ENCODE assay signal across 9 mouse cellular contexts in the genomic region with DNA sequence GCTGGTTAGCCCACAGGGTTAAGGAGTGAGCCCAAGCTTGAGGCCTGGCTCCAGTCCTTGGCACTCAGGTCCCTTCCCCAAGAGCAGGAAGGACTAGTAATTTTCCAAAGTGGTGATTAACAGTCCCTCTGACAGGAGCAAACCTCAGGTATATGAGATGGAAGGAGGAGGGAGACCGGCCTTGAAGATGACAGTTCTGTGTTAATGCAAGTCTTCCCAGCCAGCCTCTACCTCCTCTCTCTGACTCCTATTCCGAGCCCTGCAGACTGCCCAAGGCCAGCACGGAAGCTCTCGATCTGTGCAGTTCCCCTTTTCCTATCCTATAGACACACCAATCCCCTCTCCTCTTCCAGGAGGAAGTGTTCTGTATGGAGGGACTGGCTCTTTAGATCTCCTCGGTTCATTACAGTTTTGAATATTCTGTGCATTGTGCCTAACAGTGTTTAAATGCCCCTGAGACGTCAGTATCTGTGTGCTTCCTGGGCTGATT.
DNase-seq lines count a peak whose midpoint lies in the region; ATAC-seq lines count a peak whose summit lies in the region.
"Had no signal": no experiment of that assay in that cellular context is flagged by ENCODE, and none has a peak within 500 bp of the region (broad histone marks: within the 10 kb centered on the region; RNA-seq: fewer than 3 reads in every experiment).

No protein-coding gene starts in this region.

- H3K4me2 ChIP-seq in lung, embryonic 15.5 days: no peak overlapping the region
- H3K4me2 ChIP-seq in embryonic facial prominence, embryonic 14.5 days (ENCODE audit: low read depth, low read length): no peak overlapping the region
- H3K4me2 ChIP-seq in heart, embryonic 16.5 days (ENCODE audit: low read depth, low read length): peak overlapping the region; percentile 13; the same call in 1 of the 2 replicates
- H3K4me2 ChIP-seq in midbrain, embryonic 12.5 days (replicated peaks): no peak overlapping the region

- no peak overlapping the region for H3K4me3 ChIP-seq in lung, embryonic 15.5 days
- H3K4me3 ChIP-seq in embryonic facial prominence, embryonic 14.5 days (ENCODE audit: low read depth, low read length): no peak overlapping the region
- no peak overlapping the region for H3K4me3 ChIP-seq in heart, embryonic 16.5 days (ENCODE audit: low read length)
- no peak overlapping the region for H3K4me3 ChIP-seq in midbrain, embryonic 12.5 days

- DNase-seq in lung, postnatal 14 days: no peak
- no peak for DNase-seq in embryonic facial prominence, embryonic 14.5 days (ENCODE audit: low spot score)
- no peak for DNase-seq in embryo, embryonic 10.5 days (ENCODE audit: low spot score)
- no peak for DNase-seq in layer of hippocampus, postnatal 25 days (ENCODE audit: extremely low spot score in 1 of 2, low spot score in 1 of 2)
- DNase-seq: right cerebral cortex, adult 18-20 months; thymus, postnatal 14 days had no signal

- H3K9ac ChIP-seq in lung, embryonic 15.5 days: no peak overlapping the region
- no peak overlapping the region for H3K9ac ChIP-seq in embryonic facial prominence, embryonic 14.5 days (ENCODE audit: low read depth, low read length)
- no peak overlapping the region for H3K9ac ChIP-seq in heart, embryonic 16.5 days (ENCODE audit: low read length)
- H3K9ac ChIP-seq in midbrain, embryonic 12.5 days (replicated peaks): no peak overlapping the region

- 65% methylated on average over 6 of the region's 6 CpGs for WGBS in lung, embryonic 15.5 days
- 58% methylated on average over 6 of the region's 6 CpGs for WGBS in embryonic facial prominence, embryonic 14.5 days
- WGBS in heart, embryonic 16.5 days: 63% methylated on average over 6 of the region's 6 CpGs
- 83% methylated on average over 6 of the region's 6 CpGs for WGBS in midbrain, embryonic 12.5 days

- no peaks in the 10 kb centered on the region for H3K9me3 ChIP-seq in lung, embryonic 15.5 days
- no peaks in the 10 kb centered on the region for H3K9me3 ChIP-seq in embryonic facial prominence, embryonic 14.5 days (ENCODE audit: control insufficient read depth, low read length)
- no peaks in the 10 kb centered on the region for H3K9me3 ChIP-seq in heart, embryonic 16.5 days (replicated peaks; ENCODE audit: control insufficient read depth, low read length)
- H3K9me3 ChIP-seq in midbrain, embryonic 12.5 days: no peaks in the 10 kb centered on the region

- no peaks in the 10 kb centered on the region for H3K36me3 ChIP-seq in lung, embryonic 15.5 days
- H3K36me3 ChIP-seq in embryonic facial prominence, embryonic 14.5 days (ENCODE audit: control insufficient read depth, insufficient read depth, low read length): no peaks in the 10 kb centered on the region
- no peaks in the 10 kb centered on the region for H3K36me3 ChIP-seq in heart, embryonic 16.5 days (ENCODE audit: control insufficient read depth, insufficient read depth)
- H3K36me3 ChIP-seq in midbrain, embryonic 12.5 days: no peaks in the 10 kb centered on the region

- H3K27ac ChIP-seq in lung, embryonic 15.5 days: peak overlapping the region; percentile 89
- H3K27ac ChIP-seq in embryonic facial prominence, embryonic 14.5 days (replicated peaks; ENCODE audit: low read depth, low read length): peak overlapping the region; percentile 42; the same call in 1 of the 2 replicates
- peak overlapping the region; percentile 97 for H3K27ac ChIP-seq in heart, embryonic 16.5 days (ENCODE audit: low read length)
- H3K27ac ChIP-seq in midbrain, embryonic 12.5 days (replicated peaks): peak overlapping the region; percentile 57

- H3K4me1 ChIP-seq in lung, embryonic 15.5 days: peaks cover 30% of the 10 kb centered on the region
- peaks cover 11% of the 10 kb centered on the region for H3K4me1 ChIP-seq in embryonic facial prominence, embryonic 14.5 days (ENCODE audit: control insufficient read depth, insufficient read depth, low read length)
- H3K4me1 ChIP-seq in heart, embryonic 16.5 days (ENCODE audit: control insufficient read depth, insufficient read depth, low read length): peaks cover 21% of the 10 kb centered on the region
- H3K4me1 ChIP-seq in midbrain, embryonic 12.5 days: peaks cover 12% of the 10 kb centered on the region

- 0 out of 2 replicates have a peak, but pooled peaks have one; percentile 6 for ATAC-seq in lung, embryonic 15.5 days (ENCODE audit: borderline replicate concordance, extremely low read depth, low FRiP score, low TSS enrichment)
- ATAC-seq in embryonic facial prominence, embryonic 14.5 days (ENCODE audit: low read depth): no peak
- no peak for ATAC-seq in heart, embryonic 16.5 days (replicated peaks; ENCODE audit: extremely low read depth, insufficient read depth, low FRiP score)
- no peak for ATAC-seq in midbrain, embryonic 12.5 days (ENCODE audit: low FRiP score, low read depth)

- H3K27me3 ChIP-seq in lung, embryonic 15.5 days: no peaks in the 10 kb centered on the region
- no peaks in the 10 kb centered on the region for H3K27me3 ChIP-seq in embryonic facial prominence, embryonic 14.5 days (replicated peaks; ENCODE audit: control insufficient read depth, insufficient read depth, low read length)
- H3K27me3 ChIP-seq in heart, embryonic 16.5 days (ENCODE audit: control insufficient read depth, insufficient read depth, low read length): no peaks in the 10 kb centered on the region
- H3K27me3 ChIP-seq in midbrain, embryonic 12.5 days: no peaks in the 10 kb centered on the region

Comparison
In these comparisons a context has a peak if more than half of its experiments do, and no peak if none do; other contexts are left out.
1. H3K27ac ChIP-seq: peak in every context shown above with its lines; median percentile 97 in heart, embryonic 16.5 days; 89 in lung, embryonic 15.5 days; 57 in midbrain, embryonic 12.5 days; 42 in embryonic facial prominence, embryonic 14.5 days.